Mouse (Mus musculus) bone marrow macrophage, adult 2 months (primary cell): ENCODE measurements around the gene Selenot. TPM values are rescaled to one million over a fixed set of nuclear protein-coding genes. Genes with fewer than 3 reads are reported as not detected.

ENCODE experiments used
- H3K27ac ChIP-seq: 2 replicates; pipeline ENCODE4 v1.5.1; 2012; ENCODE audit warnings: low read depth, low read length; ENCODE audit not compliant: insufficient read depth
- H3K4me1 ChIP-seq: 2 replicates; pipeline ENCODE4 v1.6.1; 2012; ENCODE audit warnings: low read length; ENCODE audit not compliant: control insufficient read depth, insufficient read depth
- H3K4me3 ChIP-seq: 2 replicates; pipeline ENCODE4 v1.5.1; 2012; ENCODE audit warnings: mild to moderate bottlenecking, low read length, moderate library complexity; ENCODE audit not compliant: insufficient read depth
- CTCF ChIP-seq: IDR thresholded peaks from 2 replicates; pipeline ENCODE4 v1.5.1; 2012; ENCODE audit warnings: low read depth, mild to moderate bottlenecking, low read length, moderate library complexity
- POLR2A ChIP-seq: IDR thresholded peaks from 2 replicates; pipeline ENCODE4 v1.6.1; 2012; ENCODE audit warnings: mild to moderate bottlenecking, low read depth, low read length, borderline replicate concordance
- polyA plus RNA-seq: library from polyadenylated mRNA; stranded (reverse); fragments of >200 nt; gene quantifications from 2 replicates; pipeline ENCODE4 v1.2.4, GENCODE M21; 2012; ENCODE audit not compliant: missing spikeins, insufficient read depth, insufficient read length

Gene Selenot
- polyA plus RNA-seq, 1 experiment: 114 TPM

DNA sequence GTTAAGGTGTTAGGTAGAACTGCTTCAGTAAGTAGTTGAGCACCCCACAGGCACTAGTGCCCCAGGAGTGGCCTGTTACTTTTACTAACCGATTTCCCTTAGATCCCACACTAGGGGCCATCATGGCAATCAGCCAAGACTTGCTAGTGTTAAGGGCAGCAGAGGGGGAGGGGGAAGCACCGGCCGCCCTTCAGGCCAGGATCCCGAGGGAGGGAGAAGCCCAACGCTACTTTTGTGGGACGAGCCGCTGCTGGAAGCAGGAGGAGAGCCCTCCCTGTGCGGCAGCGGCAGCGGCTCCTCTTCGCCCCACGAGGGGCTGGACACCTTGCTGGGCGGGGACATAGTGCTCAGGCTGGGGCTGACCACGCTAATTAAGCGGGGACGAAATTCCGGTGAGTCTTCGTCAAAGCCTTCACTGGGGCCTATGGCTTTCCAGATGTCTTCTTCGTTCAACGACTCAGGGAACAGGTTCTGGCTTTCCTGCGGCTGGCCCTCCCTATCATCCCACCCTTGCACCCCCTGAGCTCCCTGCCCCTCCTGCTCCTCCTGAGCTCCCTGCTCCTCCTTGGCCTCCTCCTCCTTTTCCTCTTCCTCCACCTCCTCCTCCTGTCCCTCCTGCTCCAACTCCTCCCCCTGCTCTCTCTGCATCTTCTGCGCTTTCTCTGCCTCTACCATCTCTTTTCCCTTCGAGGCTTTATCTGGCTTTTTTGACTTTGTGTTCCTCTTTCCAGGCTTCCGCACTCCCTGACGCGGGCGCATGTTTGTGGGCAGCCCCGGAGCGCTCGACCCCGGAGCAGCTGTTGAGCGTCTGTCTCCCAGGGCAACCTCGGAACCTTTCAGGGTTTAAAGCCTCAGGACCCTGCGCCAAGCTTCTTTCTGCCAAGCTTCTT, 60.2 kb downstream of the Selenot start, which contains the start of gene Erich6:
Gene Erich6, minus strand, starts transcription at position 802 of the 890 bp plus-strand sequence.
- TF ChIP-seq POLR2A (no peak), CTCF (no peak)
- Histone ChIP-seq H3K27ac (no peak within 1 kb of the TSS), H3K4me1 (no peaks in the 10 kb centered on the region; the same call in 1 of the 2 replicates), H3K4me3 (peak within 1 kb of the TSS; percentile 55)

Other genes with a start within 250 kb of the Selenot start
- 15.3 and 20.1 TPM in 2 replicates for gene Tsc22d2, start 161.9 kb upstream of the Selenot start, polyA plus RNA-seq
- gene Eif2a, start 50.8 kb upstream of the Selenot start, polyA plus RNA-seq: 102 and 111 TPM in 2 replicates
- 306 and 329 TPM in 2 replicates for gene Serp1, start 50.7 kb upstream of the Selenot start, polyA plus RNA-seq
- not detected in 2 replicates for gene Erich6, start 60.6 kb downstream of the Selenot start, polyA plus RNA-seq
- gene Siah2, start 115.8 kb downstream of the Selenot start, polyA plus RNA-seq: 10.9 and 13.8 TPM in 2 replicates
- gene Mindy4b-ps, start 245.7 kb downstream of the Selenot start, polyA plus RNA-seq: not detected in 2 replicates